Mouse (Mus musculus): ENCODE data around the gene Olfr435.
"Not testable (repeated sequence)": the region's sequence is repeated elsewhere in the genome, so short reads cannot be mapped to it uniquely, and the experiment has no call there.

Olfr435 gene

DNA sequence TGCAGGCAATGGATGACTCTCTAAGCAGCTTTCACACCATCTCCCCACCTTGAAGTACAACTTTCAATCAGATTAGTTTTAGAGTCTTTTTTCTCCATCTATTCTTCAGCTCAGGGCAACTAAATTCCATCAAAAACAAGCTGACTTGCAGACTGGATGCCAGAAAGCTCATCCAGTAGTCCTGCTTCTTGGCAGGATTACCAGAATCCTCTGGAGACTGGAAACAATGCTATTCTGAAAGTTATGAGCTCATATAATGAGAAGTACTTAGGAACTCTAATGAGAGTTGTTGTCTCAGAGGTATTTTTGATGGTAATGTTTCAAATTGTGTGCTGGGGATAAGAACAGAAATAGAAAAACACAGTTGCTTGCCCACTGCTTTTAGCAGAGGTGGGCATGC is at the start of gene Olfr435:
Gene Olfr435 (plus strand): TSS at position 366 of the 400 bp plus-strand sequence.
- ChIA-PET CTCF (interaction anchor here in 1 of 4 experiments (0.6 kb wide), 1 partner anchor 638 kb away, joined by 3 read pairs; no protein-coding TSS in a partner anchor), POLR2A (no interaction called here)

DNA sequence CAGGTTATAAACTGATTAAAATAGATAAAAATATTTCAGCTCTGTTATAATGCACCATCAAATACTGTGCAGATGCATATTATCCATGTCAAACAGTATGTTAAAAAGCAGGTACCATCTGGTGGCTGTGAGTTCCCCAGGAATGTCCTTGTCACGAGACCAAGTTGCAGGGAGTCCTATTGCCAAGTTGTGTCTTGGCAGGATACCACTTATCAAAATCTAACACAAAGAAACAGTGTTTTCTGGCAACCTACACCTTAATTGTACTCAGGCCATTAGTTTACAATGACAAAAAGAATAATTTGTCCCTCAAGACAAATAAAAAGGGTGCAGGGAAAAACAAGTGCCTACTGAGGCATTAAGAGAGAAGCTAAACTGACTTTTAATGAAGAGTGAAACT is 37.4 kb upstream of the Olfr435 start:
- POLR2A ChIA-PET = no interaction called here

DNA sequence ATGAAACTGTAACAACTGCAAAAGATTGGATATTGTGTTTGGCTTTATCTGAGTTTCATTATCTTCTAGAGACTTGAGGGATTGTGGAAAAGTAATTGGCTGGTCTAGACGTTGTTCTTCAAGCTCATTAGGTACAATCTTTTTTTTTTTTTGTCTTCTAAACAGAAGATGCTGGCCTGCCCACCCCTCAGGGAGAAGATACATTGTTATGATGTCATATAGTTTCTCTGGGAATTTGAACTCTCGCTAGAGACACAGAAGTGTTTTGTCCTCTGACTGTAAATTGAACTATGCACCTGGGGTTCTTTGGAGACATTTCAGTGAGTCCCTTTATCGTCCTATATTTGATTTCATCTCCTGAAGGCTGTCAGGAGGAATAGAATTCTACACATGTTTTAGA is 34.0 kb upstream of the Olfr435 start, which contains the start of gene Olfr437:
Gene Olfr437 (plus strand): TSS at position 301 of the 400 bp plus-strand sequence.
- ChIA-PET POLR2A (no interaction called here), CTCF (no interaction called here)

More for the DNA sequence above, 37.4 kb upstream of the Olfr435 start:
- CTCF ChIA-PET = interaction anchor here in 1 of 4 experiments (0.6 kb wide), 1 partner anchor 27 kb away, joined by 3 read pairs; no protein-coding TSS in a partner anchor

DNA sequence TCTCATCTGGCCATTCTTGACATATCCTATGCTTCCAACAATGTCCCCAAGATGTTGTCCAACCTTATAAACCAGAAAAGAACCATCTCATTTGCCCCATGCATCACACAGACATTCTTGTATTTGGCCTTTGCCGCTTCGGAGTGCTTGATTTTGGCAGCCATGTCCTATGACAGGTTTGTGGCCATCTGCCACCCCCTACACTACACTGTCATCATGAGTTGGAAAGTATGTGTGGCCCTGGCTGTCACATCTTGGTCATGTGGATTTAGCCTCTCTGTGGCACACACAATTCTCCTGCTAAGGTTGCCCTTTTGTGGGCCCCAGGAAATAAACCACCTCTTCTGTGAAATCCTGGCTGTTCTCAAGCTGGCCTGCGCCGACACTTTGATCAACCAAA is 29.7 kb upstream of the Olfr435 start:
- ChIA-PET CTCF (no interaction called here), POLR2A (no interaction called here)

DNA sequence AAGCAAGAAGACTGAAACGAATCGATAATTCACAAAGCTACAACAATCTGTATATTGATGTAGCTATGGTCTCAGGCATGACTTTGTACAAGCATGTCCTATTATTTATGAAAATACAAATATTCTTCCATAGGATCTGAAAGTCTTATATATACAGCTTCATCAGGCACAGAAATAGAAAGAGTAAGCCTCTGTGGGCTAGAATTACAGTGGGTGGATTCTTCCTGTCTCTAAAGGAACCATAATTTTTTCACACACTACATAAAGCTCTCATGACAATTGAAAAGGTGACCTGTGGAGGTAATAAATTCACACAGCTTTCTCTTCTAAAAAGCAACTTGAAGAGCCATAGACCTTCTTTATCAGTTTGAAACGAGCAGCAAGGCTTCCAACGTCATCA is 25.1 kb upstream of the Olfr435 start, which contains the start of gene Olfr13:
Gene Olfr13 (plus strand): TSS at position 301 of the 400 bp plus-strand sequence.
- ChIA-PET POLR2A (no interaction called here), CTCF (no interaction called here)

DNA sequence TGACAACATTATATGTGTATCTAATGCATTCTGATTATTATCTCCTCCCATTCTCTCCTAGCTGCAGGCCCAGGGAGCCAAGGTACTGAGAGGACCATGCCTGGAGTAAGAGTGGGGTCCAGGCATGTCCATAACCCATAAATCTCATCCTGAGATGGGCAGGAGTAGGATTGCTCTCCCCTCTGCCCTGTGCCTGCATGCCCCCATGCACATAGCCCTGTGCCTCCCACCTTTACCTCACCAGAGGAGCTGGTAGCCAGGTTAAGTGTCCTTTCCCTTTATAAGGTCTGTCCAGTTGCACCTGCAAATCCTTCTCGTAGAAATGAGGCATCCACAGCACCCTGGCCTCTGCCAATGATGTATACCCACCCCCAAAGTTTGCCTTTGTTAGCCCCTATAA is 18.8 kb upstream of the Olfr435 start:
- POLR2A ChIA-PET = no interaction called here
- CTCF ChIA-PET = no interaction called here

DNA sequence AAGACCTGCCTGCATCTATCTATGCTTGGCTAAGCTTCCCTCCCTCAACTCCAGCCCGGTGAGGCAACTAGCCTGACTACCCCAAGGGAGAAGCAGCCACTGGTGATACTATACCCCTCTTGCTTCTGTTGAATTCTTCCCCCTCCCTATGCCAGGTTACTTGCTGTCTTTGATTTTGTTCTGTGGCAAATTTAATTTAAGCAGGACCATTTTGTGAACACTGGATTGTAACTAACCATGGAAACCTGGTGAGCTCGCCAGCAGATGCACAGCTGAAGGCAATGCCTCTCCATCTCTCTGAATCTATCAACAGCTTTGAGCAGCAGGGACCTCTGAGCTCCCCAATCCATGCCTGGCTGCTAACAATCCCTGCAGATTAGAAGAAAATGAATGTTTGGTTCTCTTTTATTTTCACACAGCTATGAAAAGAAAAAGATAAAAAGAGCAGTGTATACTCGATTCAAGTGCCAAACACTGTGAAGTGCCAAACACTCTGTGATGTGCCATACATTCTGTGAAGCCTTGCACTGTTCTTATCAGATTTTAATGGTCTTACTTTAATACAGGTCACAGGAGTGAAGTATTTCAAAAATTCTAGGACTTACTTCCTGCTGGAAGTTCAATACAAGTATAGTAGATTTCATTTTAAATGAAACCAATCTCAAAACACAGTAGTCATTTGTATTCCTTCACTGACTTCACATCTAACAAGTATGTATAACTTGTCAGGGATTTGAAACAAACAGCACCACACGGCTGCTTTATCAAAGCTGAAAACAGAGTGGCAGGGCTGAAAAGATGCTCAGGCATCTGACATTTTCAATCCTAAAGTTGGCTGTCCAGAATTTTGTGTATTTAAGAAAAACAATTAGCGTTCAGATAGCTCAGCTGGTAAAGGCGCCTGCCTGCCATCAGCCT is 18.1 kb upstream of the Olfr435 start:
- CTCF ChIA-PET = no interaction called here
- POLR2A ChIA-PET = no interaction called here

DNA sequence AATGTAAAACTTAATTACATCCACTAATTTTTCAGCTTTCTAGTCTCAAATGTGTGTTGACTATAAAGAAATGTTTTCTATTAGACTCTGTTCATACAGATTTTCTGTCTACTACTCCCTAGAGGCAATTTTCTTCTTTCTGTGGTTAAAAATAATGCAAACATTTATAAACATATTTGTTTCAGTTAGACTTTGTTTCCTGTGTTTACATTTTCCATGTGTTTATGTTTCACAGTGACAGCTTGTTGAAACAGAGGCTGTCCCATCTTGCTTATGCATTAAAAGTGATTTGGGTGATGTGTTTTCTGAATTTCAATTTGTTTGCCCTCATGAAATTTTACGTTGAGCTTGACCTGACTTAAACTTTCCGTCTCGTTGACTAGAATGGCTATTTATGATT is 6.0 kb upstream of the Olfr435 start:
- POLR2A ChIA-PET = no interaction called here

DNA sequence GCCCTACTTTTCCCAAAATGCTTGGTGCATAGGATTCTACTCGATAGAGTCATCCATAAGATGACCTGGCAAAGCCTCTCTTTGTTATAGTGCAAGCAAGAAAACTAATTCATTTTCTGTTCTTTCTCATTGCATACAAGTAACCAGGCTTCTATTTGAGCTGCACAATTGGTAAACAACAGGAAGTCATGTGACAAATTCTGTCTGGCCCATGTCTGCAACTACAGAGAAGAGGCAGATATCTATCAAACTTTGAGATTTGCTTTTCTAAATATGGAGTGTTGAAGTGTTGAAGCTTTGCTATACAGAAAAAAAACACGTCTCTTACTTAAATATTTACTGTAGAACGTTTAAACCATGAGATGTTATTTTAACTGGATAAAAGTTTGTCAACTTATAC is 1.1 kb downstream of the Olfr435 start:
- ChIA-PET POLR2A (no interaction called here), CTCF (no interaction called here)

More for the DNA sequence above, 6.0 kb upstream of the Olfr435 start:
- CTCF ChIA-PET = no interaction called here

DNA sequence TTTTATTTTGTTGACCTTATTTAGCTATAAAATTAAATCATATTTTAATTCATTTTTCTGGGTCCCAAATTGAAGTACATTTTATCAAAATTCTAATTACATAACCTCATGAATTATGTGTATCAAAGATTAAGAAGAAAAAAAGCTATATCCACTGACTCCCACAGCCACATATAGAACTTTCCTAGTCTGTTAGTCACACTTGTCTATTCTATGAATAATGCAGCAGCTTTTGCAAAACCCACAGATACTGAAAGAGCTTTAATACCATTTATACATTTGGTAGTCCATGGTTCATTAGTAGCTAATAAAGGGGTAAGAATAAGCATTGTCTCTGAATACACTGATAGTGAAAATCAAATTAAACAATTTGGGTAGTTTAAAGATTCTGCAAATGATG is 5.8 kb downstream of the Olfr435 start:
- ChIA-PET POLR2A (no interaction called here), CTCF (no interaction called here)

DNA sequence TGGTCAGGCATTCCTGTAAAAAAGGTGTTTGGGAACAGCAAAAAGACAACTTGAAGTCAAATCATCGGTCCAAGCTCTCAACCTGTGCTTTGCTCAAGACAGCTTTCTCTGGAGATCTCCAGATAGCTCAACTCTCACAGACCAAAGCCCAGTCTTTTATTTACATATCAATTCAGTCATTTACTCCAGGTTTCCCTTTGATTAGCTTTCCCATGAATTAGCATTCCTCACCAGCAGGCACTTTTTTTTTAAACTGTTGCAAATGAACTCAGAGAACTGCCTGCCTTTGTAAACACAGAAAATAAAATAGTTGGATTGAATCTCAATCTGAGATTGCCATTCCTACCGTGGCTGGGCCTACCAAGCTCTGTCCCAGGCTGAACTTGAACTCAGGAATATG is 8.4 kb downstream of the Olfr435 start:
- ChIA-PET POLR2A (no interaction called here), CTCF (interaction anchor here in 1 of 4 experiments (1.2 kb wide), 1 partner anchor 126 kb away, joined by 3 read pairs; no protein-coding TSS in a partner anchor)

DNA sequence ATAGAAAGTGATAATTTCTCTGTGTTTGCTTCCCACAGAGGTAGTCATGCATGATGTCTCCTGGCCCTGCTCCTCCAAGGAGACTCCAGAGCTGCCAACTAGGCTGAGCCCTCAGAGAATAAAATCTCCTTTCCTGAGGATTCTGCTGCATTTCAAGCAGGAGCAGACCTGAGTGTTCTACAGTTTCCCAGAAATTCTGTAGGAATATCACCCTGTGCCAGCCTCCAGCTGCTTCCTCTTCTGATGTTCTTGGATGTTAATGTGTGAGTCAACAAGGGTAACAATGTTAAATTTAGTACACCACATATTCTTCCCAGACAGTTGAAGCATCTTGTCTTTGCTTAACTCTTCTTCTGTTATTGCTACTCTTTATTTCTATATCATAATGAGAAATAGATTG is 15.9 kb downstream of the Olfr435 start, which contains the start of gene Olfr434:
Gene Olfr434 (plus strand): TSS at position 149 of the 400 bp plus-strand sequence.
- CTCF ChIA-PET = not testable (repeated sequence)
- POLR2A ChIA-PET = interaction anchor here in 1 of 4 experiments (0.6 kb wide), 1 partner anchor 28 kb away, joined by 5 read pairs; no protein-coding TSS in a partner anchor

DNA sequence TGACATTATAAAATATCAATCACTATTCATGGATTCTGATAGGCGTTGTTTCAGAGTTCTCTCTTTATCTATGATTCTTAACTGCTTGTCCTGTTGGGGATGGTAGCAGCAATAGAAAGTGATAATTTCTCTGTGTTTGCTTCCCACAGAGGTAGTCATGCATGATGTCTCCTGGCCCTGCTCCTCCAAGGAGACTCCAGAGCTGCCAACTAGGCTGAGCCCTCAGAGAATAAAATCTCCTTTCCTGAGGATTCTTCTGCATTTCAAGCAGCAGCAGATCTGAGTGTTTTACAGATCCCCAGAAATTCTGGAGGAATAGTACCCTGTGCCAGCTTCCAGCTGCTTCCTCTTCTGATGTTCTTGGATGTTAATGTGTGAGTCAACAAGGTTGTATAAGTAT is 34.3 kb downstream of the Olfr435 start, which contains the start of gene Olfr47:
Gene Olfr47 (plus strand): TSS at position 275 of the 400 bp plus-strand sequence.
- CTCF ChIA-PET, POLR2A ChIA-PET: not testable (repeated sequence)

DNA sequence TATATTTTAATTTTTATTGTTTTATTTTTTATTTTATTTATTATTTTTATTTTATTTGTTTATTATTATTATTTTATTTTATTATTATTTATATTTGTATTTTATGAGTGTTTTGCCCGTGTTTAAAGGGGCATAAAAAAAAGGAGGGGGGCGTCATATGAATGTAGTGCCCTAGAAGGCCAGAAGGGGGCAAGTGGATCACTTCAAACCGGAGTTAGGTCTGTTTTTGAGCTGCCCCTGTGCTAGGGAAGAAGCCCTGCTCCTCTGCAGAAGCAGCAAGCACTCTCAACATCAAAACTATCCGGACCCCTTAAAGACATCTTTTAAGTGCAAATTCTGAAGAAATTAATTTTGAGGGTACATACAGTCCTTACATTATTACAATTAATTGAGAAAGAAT is 45.1 kb downstream of the Olfr435 start:
- ChIA-PET POLR2A (no interaction called here), CTCF (interaction anchor here in 3 of 4 experiments (0.5 to 2.3 kb wide), 3 partner anchors 55 to 182 kb away, joined by 3 to 9 read pairs (median 3); no protein-coding TSS in a partner anchor)

DNA sequence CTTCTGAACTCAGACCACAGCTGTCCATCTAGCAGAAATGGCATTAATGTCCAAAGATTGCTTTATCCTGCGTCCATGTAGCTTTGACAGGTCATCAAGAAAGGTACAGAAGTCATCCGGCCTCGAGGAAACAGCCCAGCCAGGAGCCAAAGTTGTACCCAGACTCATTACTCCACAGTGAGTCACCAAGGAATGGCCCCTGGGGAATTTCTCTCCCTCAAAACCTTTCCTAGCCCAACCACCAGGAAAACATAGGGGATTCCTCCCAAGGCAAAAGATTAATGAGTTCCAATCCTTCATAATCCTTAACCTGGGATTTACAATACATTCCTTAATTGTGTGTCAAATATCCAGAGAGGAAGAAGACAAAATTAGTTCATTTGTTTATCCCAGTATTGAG is 50.5 kb downstream of the Olfr435 start:
- ChIA-PET POLR2A (no interaction called here), CTCF (no interaction called here)

DNA sequence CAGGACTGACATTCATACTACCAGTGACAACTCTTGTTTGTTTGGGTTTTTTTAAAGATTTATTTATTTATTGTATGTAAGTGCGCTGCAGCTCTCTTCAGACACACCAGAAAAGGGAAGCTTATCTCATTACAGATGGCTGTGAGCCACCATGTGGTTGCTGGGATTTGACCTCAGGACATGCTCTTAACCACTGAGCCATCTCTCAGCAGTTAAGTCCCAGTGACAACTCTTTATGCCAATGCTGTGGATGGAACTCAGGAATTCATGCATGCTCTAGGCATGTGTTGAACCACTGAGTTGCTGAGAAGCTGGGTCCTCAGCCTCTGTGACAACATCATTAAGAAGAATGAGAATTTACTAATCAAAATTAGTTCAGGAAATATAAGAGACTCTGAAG is 56.0 kb downstream of the Olfr435 start:
- ChIA-PET CTCF (no interaction called here), POLR2A (no interaction called here)

Measured in embryonic stem cell, embryonic (primary cell).